Mouse (Mus musculus) liver, embryonic 12.5 days (tissue): ENCODE results near the gene Prdm10. TPM values are rescaled to one million over a fixed set of nuclear protein-coding genes. Genes with fewer than 3 reads are reported as not detected.

Experiments
- ATAC-seq: fragments of 200-750 bp; cut with Nextera tagmentation; 2 replicates; pipeline ENCODE4 v1.8.0; 2017; ENCODE audit warnings: moderate number of reproducible peaks, mild to moderate bottlenecking, moderate library complexity
- H3K27ac ChIP-seq: fragments of 300-500 bp; sonication (generic); 2 replicates; pipeline ENCODE4 v1.5.1; 2016; ENCODE audit warnings: mild to moderate bottlenecking
- H3K27me3 ChIP-seq: fragments of 300-500 bp; sonication (generic); replicated peaks from 2 replicates; pipeline ENCODE4 v1.6.1; 2016; ENCODE audit warnings: mild to moderate bottlenecking, moderate library complexity
- H3K36me3 ChIP-seq: fragments of 300-500 bp; sonication (generic); 2 replicates; pipeline ENCODE4 v1.6.1; 2016; ENCODE audit warnings: mild to moderate bottlenecking, moderate library complexity
- H3K4me1 ChIP-seq: fragments of 300-500 bp; sonication (generic); 2 replicates; pipeline ENCODE4 v1.6.1; 2016
- H3K4me2 ChIP-seq: fragments of 300-500 bp; sonication (generic); 2 replicates; pipeline ENCODE4 v1.6.1; 2016; ENCODE audit warnings: mild to moderate bottlenecking, moderate library complexity
- H3K4me3 ChIP-seq: fragments of 300-500 bp; sonication (generic); 2 replicates; pipeline ENCODE4 v1.5.1; 2016; ENCODE audit warnings: mild to moderate bottlenecking, moderate library complexity
- H3K9ac ChIP-seq: fragments of 300-500 bp; sonication (generic); 2 replicates; pipeline ENCODE4 v1.6.1; 2016; ENCODE audit warnings: mild to moderate bottlenecking, moderate library complexity
- H3K9me3 ChIP-seq: fragments of 300-500 bp; sonication (generic); replicated peaks from 2 replicates; pipeline ENCODE4 v1.6.1; 2016; ENCODE audit warnings: mild to moderate bottlenecking, moderate library complexity
- WGBS: fragments of 180-500 bp; shearing (Covaris S2); methylation state at CpG from one replicate; pipeline ENCODE4 v1.1.7; 2016; ENCODE audit not compliant: insufficient replicate concordance; 5-methylcytosine and 5-hydroxymethylcytosine counted together
- polyA plus RNA-seq: library from polyadenylated mRNA; unstranded; fragments of >200 nt; fragmentation: Nextera tagmentation; extraction: Ambion mirVana; gene quantifications from 2 replicates; pipeline ENCODE4 v1.2.1, GENCODE M21; 2016

Prdm10 gene
- polyA plus RNA-seq, 1 experiment from 2014 or later = 4.7 TPM

- Histone ChIP-seq H3K9ac (no peak overlapping the region), H3K4me3 (no peak overlapping the region), H3K36me3 (0 out of 2 replicates have a peak, but pooled peaks cover 4% of the 10 kb centered on the region), H3K4me1 (peaks cover 43% of the 10 kb centered on the region), H3K9me3 (no peaks in the 10 kb centered on the region), H3K27me3 (no peaks in the 10 kb centered on the region), H3K4me2 (no peak overlapping the region), H3K27ac (no peak overlapping the region)
- ATAC-seq = no peak
- WGBS = 81% methylated on average over 14 of the region's 14 CpGs
Measured at GRCm38 (mm10) chr9:31290201-31290862, 10.0 kb downstream of the Prdm10 start.

DNA sequence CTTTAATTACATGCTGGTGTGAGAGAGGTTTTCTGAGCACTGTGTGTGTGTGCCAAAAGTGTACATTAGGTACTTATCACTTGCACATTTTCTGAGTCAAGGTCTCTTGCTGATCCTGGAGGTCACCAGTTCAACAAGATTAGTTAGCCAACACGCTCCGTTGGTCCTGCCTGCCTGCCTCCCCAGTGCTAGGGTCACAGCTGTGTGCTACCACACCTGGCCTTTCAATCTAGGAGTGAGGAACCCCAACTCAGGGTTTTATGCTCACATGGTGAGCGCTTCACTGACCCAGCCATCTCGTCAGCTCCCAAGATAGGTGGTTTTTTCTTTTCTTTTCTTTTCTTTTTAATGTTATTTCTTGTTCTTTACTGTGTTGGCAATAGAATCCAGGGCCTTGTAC is 11.6 kb downstream of the Prdm10 start:
- ATAC-seq = peak; percentile 44
- Histone ChIP-seq H3K27me3 (no peaks in the 10 kb centered on the region), H3K4me1 (peaks cover 44% of the 10 kb centered on the region), H3K9me3 (no peaks in the 10 kb centered on the region), H3K9ac (no peak overlapping the region), H3K36me3 (0 out of 2 replicates have a peak, but pooled peaks cover 4% of the 10 kb centered on the region), H3K4me2 (no peak overlapping the region), H3K27ac (no peak overlapping the region), H3K4me3 (no peak overlapping the region)
- WGBS = 67% methylated on average over 4 of the region's 4 CpGs

GRCm38 (mm10) chr9:31293208-31293607 is 12.9 kb downstream of the Prdm10 start:
- ATAC-seq = no peak
- no peak overlapping the region for H3K9ac ChIP-seq
- no peak overlapping the region for H3K4me3 ChIP-seq

GRCm38 (mm10) chr9:31295311-31295710 is 15.0 kb downstream of the Prdm10 start:
- Histone ChIP-seq H3K4me1 (peaks cover 59% of the 10 kb centered on the region), H3K4me3 (no peak overlapping the region), H3K9ac (no peak overlapping the region), H3K27ac (no peak overlapping the region), H3K9me3 (no peaks in the 10 kb centered on the region), H3K27me3 (no peaks in the 10 kb centered on the region), H3K4me2 (no peak overlapping the region), H3K36me3 (no peaks in the 10 kb centered on the region)
- 74% methylated on average over 2 of the region's 2 CpGs for WGBS
- ATAC-seq = no peak

More at GRCm38 (mm10) chr9:31293208-31293607, 12.9 kb downstream of the Prdm10 start:
- Histone ChIP-seq H3K27ac (no peak overlapping the region), H3K27me3 (no peaks in the 10 kb centered on the region), H3K9me3 (no peaks in the 10 kb centered on the region), H3K4me1 (peaks cover 48% of the 10 kb centered on the region), H3K36me3 (0 out of 2 replicates have a peak, but pooled peaks cover 4% of the 10 kb centered on the region), H3K4me2 (no peak overlapping the region)
- WGBS = 81% methylated on average over 2 of the region's 2 CpGs

DNA sequence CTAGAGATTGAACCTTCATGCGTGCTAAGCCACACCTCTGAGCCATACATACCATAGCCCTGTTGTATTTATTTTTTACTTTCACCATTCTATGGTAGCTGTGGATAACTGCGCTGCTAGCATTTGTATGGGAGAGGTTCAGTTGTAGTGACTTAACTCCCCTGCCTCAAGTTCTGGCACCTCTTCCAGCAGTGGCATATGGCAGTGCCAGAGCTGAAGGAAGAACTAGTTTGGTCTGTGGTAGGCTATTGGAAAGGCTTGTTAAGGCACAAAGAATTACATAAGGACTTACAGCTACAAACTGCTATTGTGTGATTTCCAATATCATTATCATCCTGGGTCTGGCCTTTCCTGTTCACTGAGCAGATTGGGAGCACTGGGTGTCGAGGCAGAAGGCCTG is 16.0 kb downstream of the Prdm10 start:
- Histone ChIP-seq H3K4me2 (no peak overlapping the region), H3K9ac (no peak overlapping the region), H3K27me3 (no peaks in the 10 kb centered on the region), H3K4me3 (no peak overlapping the region), H3K9me3 (no peaks in the 10 kb centered on the region), H3K4me1 (peaks cover 63% of the 10 kb centered on the region), H3K36me3 (no peaks in the 10 kb centered on the region), H3K27ac (no peak overlapping the region)
- 66% methylated on average over 3 of the region's 3 CpGs for WGBS
- no peak for ATAC-seq

DNA sequence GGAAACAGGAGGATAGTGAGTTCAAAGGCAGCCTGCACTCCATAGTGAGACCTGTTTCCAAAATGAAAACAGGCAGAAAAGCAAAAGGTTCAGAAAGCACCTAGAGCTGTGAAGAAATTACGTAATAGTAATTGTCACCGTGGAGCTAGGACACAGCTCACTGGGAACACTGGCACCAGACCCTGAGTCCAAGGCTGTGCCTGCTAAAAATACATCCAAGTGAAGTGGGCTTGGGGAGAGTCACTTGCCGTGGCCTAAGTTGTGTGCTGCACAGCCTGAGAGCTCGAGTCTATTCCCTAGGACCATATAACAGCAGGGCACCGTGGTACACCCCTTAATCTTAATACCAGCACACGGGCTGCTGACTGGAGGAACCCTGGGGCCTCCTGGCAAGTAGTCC is 18.4 kb downstream of the Prdm10 start:
- Histone ChIP-seq H3K4me3 (no peak overlapping the region), H3K9ac (no peak overlapping the region), H3K27ac (no peak overlapping the region; the same call in 1 of the 2 replicates), H3K36me3 (no peaks in the 10 kb centered on the region), H3K9me3 (no peaks in the 10 kb centered on the region), H3K27me3 (no peaks in the 10 kb centered on the region), H3K4me2 (no peak overlapping the region), H3K4me1 (peaks cover 68% of the 10 kb centered on the region)
- WGBS = 75% methylated on average over 6 of the region's 6 CpGs
- ATAC-seq = no peak

DNA sequence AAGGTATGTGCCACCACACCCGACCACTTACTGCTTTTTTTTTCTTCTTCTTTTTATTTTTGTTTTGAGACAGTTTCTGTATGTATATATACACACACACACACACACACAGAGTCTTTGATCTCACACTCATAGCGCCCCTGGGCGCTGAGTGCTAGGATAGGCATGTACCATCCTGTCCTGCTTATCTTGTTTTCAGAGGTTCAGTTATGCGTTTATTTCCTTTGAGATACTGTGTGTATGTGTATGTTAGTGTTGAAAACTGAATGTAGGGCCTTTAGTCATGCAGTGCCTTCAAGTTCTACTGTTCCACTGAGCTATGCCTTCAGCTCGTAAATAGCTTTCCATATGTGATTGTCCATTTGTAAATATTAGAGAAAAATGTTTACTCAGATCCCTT is 20.2 kb downstream of the Prdm10 start:
- WGBS = 30% methylated on average over 5 of the region's 5 CpGs
- Histone ChIP-seq H3K4me1 (peaks cover 54% of the 10 kb centered on the region), H3K27me3 (no peaks in the 10 kb centered on the region), H3K9ac (no peak overlapping the region), H3K27ac (peak overlapping the region; percentile 77), H3K4me3 (no peak overlapping the region), H3K36me3 (no peaks in the 10 kb centered on the region), H3K9me3 (no peaks in the 10 kb centered on the region), H3K4me2 (peak overlapping the region; percentile 38)
- ATAC-seq = peak; percentile 73

DNA sequence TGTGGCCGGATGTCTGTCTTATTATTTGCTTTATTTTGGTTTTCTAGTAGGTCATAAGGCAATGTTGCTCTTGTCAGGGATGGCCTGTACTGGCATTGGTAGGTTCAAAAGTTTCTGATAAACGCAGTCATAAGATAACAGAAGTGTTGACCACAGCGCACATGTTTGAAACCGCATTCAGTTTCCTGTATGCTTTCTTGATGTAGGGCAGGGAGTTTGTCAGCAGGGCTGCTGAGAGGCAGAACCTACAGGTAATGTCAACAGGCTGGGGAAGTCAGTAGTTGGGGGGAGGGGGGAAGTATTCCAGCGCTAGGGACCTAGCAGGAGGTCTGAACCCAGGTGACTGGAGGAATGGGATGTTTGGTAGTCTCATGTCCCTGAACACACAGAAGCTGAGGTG is 20.8 kb downstream of the Prdm10 start:
- Histone ChIP-seq H3K9ac (0 out of 2 replicates have a peak overlapping the region, but pooled peaks have one; percentile 0), H3K4me2 (peak overlapping the region; percentile 38)
- WGBS = 11% methylated on average over 5 of the region's 5 CpGs

DNA sequence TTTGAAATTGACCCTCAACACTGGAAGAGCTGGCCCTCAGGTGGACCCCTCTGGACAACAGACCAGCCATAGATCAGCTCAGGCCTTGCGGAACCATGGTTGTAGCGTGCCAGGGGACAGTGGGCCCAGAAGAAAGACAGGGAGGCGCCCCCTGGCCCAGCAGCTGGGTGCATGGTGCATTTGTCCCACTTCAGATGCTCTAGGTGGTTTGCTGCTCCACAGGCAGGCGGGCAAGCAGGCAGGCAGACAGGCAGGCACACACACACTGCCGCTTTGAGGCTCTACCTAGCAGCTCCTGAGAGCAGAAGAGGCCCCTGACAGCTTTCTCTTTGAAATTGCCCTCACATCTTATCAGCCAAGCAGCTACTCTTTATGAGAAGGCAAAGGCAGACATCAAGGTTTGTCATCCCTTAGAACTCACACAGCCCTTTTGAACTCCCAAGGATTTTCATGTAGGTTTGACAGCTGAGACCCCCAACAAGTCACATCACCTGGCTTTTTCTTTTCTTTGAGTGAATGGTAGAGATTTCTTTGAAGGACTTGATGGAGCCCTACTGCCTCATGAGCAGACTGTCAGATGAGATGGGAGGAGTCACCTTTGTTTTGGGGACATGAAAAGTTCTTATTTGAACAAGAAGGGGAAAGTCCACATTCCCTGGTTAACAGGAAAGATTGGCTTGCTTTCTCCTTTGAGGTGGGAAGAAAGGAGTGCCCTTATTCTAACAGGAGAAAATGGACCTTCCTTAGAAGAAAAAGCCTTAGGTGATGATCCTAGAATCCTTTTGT is 21.4 kb downstream of the Prdm10 start:
- no peaks in the 10 kb centered on the region for H3K36me3 ChIP-seq
- H3K9ac ChIP-seq = no peak overlapping the region
- ATAC-seq = peak; percentile 41
- H3K27me3 ChIP-seq = no peaks in the 10 kb centered on the region
- H3K9me3 ChIP-seq = no peaks in the 10 kb centered on the region
- peak overlapping the region; percentile 38 for H3K4me2 ChIP-seq
- peaks cover 51% of the 10 kb centered on the region for H3K4me1 ChIP-seq
- peak overlapping the region; percentile 77 for H3K27ac ChIP-seq
- 61% methylated on average over 5 of the region's 5 CpGs for WGBS
- no peak overlapping the region for H3K4me3 ChIP-seq

More for the DNA sequence above, 20.8 kb downstream of the Prdm10 start:
- Histone ChIP-seq H3K27me3 (no peaks in the 10 kb centered on the region), H3K4me3 (no peak overlapping the region), H3K27ac (peak overlapping the region; percentile 77), H3K4me1 (peaks cover 54% of the 10 kb centered on the region), H3K9me3 (no peaks in the 10 kb centered on the region), H3K36me3 (no peaks in the 10 kb centered on the region)
- ATAC-seq = peak; percentile 57

GRCm38 (mm10) chr9:31304358-31304757 is 24.0 kb downstream of the Prdm10 start:
- no peak overlapping the region for H3K4me3 ChIP-seq
- no peak overlapping the region for H3K27ac ChIP-seq
- no peaks in the 10 kb centered on the region for H3K9me3 ChIP-seq
- WGBS = 49% methylated on average over 3 of the region's 3 CpGs
- H3K9ac ChIP-seq = no peak overlapping the region
- peaks cover 44% of the 10 kb centered on the region for H3K4me1 ChIP-seq
- H3K36me3 ChIP-seq = no peaks in the 10 kb centered on the region
- no peak for ATAC-seq
- H3K27me3 ChIP-seq = no peaks in the 10 kb centered on the region
- H3K4me2 ChIP-seq = no peak overlapping the region

- Histone ChIP-seq H3K4me1 (peaks cover 42% of the 10 kb centered on the region), H3K27ac (no peak overlapping the region), H3K9me3 (no peaks in the 10 kb centered on the region), H3K4me2 (no peak overlapping the region), H3K27me3 (no peaks in the 10 kb centered on the region), H3K36me3 (no peaks in the 10 kb centered on the region), H3K9ac (no peak overlapping the region), H3K4me3 (no peak overlapping the region)
- 85% methylated on average over 5 of the region's 5 CpGs for WGBS
- ATAC-seq = no peak
Measured at GRCm38 (mm10) chr9:31305117-31305516, 24.8 kb downstream of the Prdm10 start.

- Histone ChIP-seq H3K36me3 (no peaks in the 10 kb centered on the region), H3K4me2 (no peak overlapping the region), H3K4me3 (no peak overlapping the region), H3K9me3 (no peaks in the 10 kb centered on the region), H3K27ac (no peak overlapping the region), H3K4me1 (peaks cover 35% of the 10 kb centered on the region), H3K27me3 (no peaks in the 10 kb centered on the region), H3K9ac (no peak overlapping the region)
- 80% methylated on average over 3 of the region's 3 CpGs for WGBS
- no peak for ATAC-seq
Measured at GRCm38 (mm10) chr9:31305807-31306206, 25.5 kb downstream of the Prdm10 start.
